Mouse (Mus musculus) urinary bladder, postnatal 10 days (tissue): ENCODE results near the gene Zfp941.

ENCODE experiments used
- DNase-seq: peaks from one replicate; pipeline ENCODE4 v3.0.0; 2022; ENCODE audit warnings: low spot score

Zfp941 gene

GRCm38 (mm10) chr7:140821653-140822329 lies at the start of gene Zfp941:
TSS of gene Zfp941 (minus strand) at chr7:140822178.
- DNase-seq, result no peak

DNA sequence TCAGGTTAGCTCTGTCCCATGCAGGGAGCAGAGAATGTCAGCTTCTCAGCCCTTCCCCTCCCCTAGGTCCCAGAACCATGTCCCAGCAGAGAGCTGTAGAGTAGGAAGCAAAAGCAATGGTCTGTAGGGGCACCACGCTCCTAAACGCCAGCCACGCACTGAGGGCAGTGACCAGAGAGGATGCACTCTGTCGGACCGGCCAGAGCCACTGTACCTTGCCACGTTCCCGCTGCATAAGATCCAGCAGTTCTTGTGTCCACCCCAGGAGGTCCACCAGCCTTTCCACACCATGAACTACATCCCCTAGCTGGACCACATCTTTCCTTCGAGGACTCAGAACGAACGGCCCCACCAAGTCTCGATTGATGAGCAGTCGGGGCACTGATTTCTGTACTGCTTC lies 42.8 kb upstream of the Zfp941 start:
- DNase-seq, result no peak

- DNase-seq, result no peak
These were observed 38.8 kb upstream of the Zfp941 start for GRCm38 (mm10) chr7:140860728-140861127.

DNA sequence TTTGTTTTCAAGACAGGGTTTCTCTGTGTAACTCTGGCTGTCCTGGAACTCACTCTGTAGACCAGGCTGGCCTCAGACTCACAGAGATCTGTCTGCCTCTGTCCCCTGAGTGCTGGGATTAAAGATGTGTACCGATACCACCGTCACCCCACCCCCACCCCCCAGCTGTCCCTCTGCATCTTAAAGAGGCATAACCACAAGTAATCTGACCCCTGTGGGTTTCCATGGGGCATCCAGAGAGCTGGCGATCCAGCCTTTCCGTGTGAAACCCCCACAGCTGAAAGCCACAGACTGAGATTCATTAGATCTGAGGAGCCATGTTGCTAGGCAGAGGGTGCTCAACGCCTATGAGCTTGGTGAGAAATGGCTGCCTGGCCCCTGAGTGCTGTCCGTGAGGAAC lies 38.0 kb upstream of the Zfp941 start:
- DNase-seq, result no peak

DNA sequence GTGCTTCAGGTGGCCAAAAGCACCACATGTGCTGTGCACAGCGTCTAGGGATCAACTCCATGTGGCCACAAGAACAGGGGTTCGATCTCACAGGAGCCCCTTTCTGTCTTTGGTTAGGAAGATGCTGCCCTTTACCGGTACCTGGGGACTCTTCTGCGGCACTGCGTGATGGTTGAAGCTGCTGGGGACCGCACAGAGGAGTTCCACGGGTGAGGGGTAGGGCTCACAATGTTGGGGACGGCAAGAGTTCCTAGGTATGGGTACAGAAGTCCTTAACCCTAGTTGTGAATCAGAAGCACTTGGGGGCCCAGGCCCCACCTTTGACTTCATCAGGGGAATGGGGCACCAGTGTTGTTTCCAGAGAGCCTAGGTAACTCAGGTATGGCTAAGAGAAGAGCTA lies 36.8 kb upstream of the Zfp941 start:
- no peak for DNase-seq

DNA sequence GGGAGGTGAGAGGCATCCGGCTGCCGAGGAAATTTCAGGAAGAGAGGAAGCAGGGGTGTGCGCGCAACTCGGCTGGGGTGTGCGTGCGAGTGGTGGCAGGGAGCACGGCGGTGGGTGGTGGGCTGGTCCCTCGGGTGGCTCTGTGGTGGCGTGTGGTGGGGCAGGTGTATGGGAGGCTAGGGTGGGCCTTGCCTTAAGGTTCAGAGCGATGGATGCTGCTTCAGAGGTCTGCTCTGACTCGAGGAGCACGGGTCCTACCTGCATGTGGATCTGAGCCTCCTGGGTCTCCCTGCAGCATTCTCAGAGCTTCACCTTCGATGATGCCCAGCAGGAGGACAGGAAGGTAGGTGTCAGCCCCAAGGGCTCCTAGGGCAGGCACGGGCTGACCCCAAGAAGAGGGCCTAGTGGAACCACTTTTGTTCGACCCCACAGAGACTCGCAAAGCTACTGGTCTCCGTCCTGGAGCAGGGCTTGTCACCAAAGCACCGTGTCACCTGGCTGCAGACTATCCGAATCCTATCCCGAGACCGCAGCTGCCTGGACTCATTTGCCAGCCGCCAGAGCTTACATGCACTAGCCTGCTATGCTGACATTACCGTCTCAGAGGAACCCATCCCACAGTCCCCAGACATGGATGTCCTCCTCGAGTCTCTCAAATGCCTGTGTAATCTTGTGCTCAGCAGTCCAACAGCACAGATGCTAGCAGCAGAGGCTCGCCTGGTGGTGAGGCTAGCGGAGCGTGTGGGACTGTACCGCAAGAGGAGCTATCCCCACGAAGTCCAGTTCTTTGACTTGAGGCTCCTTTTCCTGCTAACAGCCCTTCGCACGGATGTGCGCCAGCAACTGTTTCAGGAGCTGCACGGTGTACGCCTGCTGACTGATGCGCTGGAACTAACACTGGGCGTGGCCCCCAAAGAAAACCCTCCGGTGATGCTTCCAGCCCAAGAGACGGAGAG lies 35.9 kb upstream of the Zfp941 start, which contains the start of gene Bet1l:
Gene Bet1l, minus strand, starts transcription at position 28 of the 956 bp plus-strand sequence.
- DNase-seq, result no peak

DNA sequence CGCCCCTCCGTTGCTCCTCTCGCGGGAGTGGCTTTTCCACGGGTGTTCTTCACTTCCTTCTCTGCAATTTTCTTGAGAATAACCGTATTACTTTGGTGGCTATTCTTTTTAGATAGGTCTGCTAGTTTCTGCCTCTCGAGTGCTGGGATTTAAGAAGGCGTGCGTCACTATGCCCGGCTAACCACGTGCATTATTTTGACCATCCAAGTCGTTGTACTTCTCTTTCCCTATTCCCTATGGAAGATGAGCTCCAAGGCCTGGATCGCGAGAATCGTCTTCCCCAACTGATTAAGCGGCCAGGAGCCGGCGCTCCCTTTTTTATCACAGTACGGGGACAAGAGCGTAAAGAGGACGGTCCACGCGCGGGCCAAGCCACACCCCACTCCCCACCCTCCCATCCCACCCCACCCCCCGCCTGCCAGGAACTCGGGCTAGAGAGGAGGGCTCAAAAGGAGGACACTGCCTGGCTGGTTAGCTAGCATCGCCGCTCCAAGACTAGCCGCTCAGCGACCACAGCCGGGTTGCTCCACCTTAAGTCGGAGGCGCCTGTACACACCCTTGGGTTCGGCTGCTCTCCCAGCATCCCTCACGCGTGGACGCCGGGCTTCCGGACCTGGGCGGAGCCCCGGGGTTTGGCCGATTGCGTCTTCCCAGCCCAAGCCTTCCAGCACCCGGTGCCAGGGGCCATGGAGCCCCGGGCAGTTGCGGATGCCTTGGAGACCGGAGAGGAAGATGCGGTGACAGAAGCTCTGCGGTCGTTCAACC lies 35.0 kb upstream of the Zfp941 start, which contains the start of gene Ric8a:
Gene Ric8a, plus strand, starts transcription at position 173 of the 765 bp plus-strand sequence.
- peak; percentile 63 for DNase-seq

DNA sequence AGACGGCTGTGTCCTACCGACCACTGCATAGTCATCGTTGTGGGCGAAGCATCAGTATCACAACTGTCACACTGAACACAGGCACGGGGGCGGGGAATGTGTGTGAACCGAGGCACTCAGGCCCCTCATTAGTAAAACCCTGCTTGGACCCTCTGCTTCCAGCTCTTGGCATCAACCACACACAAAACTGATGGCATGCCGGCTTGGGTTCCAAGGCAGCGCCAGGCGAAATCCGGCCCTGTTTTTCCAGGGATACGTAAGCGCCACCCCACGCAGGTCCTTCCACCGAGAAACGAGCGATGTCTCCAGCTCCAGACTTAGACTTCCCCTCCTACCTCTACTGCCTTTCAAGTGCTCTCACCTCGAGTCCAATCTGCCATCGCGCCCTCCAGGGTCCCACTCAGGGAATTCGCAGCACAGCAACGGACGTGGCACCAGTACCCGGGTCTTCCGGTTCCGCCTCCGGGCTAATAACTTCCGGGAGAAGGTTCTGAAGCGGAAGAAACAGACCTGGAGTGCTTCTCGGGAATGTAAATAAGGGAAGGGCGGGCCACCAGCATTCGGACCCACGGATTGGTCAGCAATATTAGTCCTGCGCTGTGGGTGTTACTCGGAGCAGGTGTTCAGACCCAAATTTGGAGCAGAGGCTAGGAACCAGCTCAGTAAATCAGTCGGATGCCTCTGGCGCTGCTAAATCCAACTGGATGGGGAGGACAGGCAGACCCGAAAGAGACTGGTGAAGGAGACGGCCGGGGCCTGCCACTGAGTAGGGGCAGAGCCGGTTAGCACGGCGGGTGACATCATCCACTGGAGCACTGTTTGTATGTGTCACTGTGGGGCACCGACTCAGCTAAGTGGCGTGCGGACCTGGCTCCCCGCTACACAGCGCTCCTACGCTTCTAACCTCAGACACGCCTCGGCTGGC lies 34.1 kb upstream of the Zfp941 start, which contains the start of gene Gm45785:
Gene Gm45785, minus strand, starts transcription at position 472 of the 925 bp plus-strand sequence.
- DNase-seq, result peak; percentile 48

DNA sequence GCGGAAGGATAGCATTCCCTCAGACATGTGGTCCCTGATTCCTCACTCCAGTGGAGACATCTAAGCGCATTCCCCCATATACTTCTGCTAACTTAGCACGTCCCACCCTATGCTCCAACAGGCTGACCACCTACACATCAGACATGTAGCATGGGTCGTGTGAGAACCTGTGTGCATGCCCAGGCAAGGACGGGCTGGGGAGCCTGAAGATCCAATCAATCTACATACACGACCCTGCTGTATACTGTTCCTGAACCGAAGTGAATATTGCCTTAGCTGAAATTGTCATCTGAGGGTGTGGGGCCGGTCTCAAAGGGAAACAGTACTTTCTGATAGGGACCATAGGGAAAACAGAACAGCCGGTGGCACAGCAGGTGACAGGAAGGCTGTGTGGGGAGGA lies 33.2 kb upstream of the Zfp941 start:
- no peak for DNase-seq

DNA sequence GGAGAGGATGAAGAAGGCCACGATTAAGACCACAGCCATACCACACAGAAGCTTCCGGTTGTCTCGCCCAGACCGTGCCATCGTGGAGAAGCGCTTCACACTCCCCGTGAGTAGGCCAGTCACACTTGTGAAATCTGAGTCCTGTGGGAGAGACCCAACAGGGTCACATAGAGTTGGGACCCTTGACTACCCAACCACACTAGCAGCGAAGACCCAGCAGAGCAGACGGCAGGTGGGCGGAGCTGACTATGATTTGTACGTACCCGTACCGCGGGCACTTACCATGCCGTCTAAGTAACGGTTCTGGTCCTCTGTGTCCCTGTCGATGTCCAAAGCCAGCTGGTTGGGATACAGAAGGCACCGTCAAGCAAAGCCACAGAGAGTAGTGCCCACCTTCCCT lies 32.5 kb upstream of the Zfp941 start:
- DNase-seq, result no peak

GRCm38 (mm10) chr7:140853386-140853785 lies 31.4 kb upstream of the Zfp941 start:
- no peak for DNase-seq

DNA sequence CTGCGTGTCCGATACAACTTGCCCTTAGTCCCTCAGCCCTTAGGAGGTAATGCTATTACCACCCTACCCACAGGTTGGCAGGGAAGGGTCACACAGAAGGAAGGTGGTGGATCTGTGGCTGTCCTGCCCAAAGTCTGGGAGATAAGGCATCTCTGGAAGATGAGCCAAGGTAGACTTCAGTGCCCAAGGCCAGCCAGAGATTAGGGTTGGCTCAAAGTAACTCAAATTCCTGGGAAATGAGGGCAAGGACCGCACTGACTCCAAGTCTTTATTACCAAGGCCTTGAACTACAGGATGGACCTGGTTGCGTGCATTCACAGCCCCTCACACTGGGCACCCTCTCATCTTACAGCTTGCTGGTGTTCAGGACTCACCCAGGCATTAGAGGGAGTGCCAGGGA lies 29.9 kb upstream of the Zfp941 start:
- DNase-seq, result no peak

GRCm38 (mm10) chr7:140848591-140848990 lies 26.6 kb upstream of the Zfp941 start:
- no peak for DNase-seq

GRCm38 (mm10) chr7:140847755-140848580 lies 26.0 kb upstream of the Zfp941 start, which contains the start of gene Odf3:
TSS of gene Odf3 (plus strand) at chr7:140847805.
- no peak for DNase-seq

DNA sequence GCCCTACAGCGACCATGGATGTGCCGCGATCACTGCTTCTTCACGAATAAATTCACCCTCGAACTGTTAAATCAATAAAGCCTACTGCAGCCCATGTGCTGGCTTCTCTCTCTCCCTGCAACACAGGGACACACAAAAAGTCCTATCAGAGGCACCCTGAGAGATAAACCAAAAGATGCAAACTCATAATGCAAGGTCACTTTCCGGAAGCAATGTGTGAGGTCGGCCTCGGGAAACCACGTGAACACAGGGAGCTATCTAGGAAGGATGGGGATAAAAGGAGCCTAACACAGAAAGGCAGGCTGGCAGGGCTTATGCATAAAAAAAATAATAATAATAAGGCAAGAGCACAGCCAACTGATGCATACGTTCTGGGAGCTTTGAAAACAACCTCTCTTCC lies 24.7 kb upstream of the Zfp941 start:
- DNase-seq, result no peak

DNA sequence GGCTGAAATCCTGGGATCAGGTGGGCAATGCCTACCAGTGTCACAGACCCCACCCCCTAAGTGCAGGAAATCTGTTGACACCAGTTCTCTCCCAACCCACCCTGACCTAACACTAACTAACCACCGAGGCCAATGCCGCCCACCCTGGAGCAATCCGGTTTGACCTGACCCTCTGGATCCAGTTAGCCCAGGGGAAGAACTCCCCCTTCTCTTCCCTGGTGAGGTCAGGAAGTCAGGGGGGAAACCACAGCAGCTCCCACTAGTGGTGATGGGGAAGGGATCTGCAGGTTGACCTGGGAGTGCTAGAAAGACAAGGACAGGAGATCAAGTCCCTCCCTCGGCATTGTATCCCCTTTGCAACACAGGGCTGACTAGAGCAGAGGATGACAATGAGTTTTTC lies 23.7 kb upstream of the Zfp941 start:
- no peak for DNase-seq

- DNase-seq, result peak; percentile 82
These were observed 23.1 kb upstream of the Zfp941 start, which contains the start of gene Scgb1c1 for GRCm38 (mm10) chr7:140844905-140845665. TSS of gene Scgb1c1 (plus strand) at chr7:140845547.

DNA sequence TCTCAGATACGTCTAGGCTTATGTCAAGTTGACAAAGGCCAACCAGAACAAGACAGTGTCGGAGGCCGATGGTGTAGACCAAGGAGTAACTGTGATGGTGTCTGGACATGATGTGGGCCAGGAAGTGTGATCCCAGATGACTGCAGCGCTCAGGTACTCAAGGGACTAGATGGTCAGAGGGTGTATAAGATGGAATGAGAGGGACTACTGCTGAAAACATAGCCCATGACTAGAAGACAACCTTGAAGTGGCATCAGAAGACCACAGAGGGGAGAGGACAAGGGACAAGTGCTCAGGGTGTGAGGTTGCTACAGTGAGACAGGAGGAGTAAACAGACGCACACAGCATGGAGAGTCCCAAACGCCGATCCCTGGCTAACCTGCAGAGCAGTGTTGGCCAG lies 21.8 kb upstream of the Zfp941 start:
- DNase-seq, result no peak
